Mouse (Mus musculus): ENCODE results near the gene Fem1a. TPM values are rescaled to one million over a fixed set of nuclear protein-coding genes. Genes with fewer than 3 reads are reported as not detected.

The Fem1a gene
- polyA plus RNA-seq, 1 experiment from 2014 or later = 18.3 TPM

DNA sequence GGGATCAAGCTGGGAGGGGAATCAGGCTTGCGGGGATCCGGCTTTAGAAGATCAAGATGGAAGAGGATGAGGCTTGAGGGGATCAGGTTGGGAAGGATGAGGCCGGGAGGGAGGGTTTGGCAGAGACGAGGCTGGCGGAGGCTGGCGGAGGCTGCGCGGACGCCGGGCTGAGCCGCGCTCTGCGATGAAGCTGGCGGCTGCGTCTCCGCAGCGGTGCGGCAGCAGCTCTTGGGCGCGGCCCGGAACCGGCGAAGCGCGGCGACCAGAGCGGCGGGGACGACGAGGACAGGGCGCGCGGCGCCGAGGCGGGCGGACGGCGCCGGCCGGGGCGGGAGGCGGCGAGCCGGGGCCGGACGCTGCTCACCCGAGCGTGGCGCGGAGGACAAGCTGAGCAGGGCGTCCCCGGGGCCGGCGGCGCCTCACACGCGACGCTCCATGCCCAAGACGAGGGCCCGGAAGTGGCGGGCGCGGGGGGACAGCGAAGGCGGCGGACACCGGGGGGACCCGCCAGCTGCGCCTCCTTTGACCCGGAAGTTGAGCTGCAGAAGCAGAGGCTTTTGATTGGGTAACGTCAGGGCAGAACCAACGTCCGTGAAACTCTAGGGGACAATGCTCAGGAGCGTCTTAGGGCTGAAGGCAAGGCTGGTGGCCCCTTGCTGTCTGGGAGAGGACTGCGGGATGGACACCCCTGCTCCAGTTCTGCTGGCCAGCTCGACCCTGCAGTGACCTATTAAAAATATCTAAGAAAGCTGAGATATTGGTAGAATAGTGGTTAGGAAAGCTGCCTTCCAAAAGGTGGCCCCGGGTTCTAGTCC lies 38.0 kb upstream of the Fem1a start, which contains the start of gene Dpp9:
Gene Dpp9, minus strand, starts transcription at position 529 of the 815 bp plus-strand sequence.
- under 1% methylated on average over 66 of the region's 78 CpGs for WGBS
- H3K36me3 ChIP-seq (ENCODE audit: control insufficient read depth, insufficient read depth, low read length) = no peaks in the 10 kb centered on the region
- peak; percentile 100 for ATAC-seq (ENCODE audit: insufficient read depth, low FRiP score, low TSS enrichment)
- peaks cover 12% of the 10 kb centered on the region for H3K4me1 ChIP-seq (ENCODE audit: control insufficient read depth, insufficient read depth, low read length)
- peak within 1 kb of the TSS; percentile 71 for H3K4me2 ChIP-seq (ENCODE audit: low read depth)
- H3K9ac ChIP-seq (ENCODE audit: low read length) = peak within 1 kb of the TSS; percentile 89
- no peaks in the 10 kb centered on the region for H3K27me3 ChIP-seq (ENCODE audit: control insufficient read depth, insufficient read depth, low read length)
- peak; percentile 91 for DNase-seq (ENCODE audit: low spot score)
- H3K9me3 ChIP-seq (ENCODE audit: control insufficient read depth, low read length) = no peaks in the 10 kb centered on the region
- peak within 1 kb of the TSS; percentile 75 for H3K27ac ChIP-seq (ENCODE audit: low read depth, low read length)
- peak within 1 kb of the TSS; percentile 93 for H3K4me3 ChIP-seq (ENCODE audit: low read depth, low read length)

GRCm38 (mm10) chr17:56219251-56219650 lies 37.4 kb upstream of the Fem1a start:
- peak overlapping the region; percentile 71 for H3K4me2 ChIP-seq (ENCODE audit: low read depth)
- WGBS = 48% methylated on average over 12 of the region's 12 CpGs
- peak overlapping the region; percentile 93 for H3K4me3 ChIP-seq (ENCODE audit: low read depth, low read length)
- H3K27ac ChIP-seq (ENCODE audit: low read depth, low read length) = peak overlapping the region; percentile 39; the same call in 1 of the 2 replicates
- H3K9me3 ChIP-seq (ENCODE audit: control insufficient read depth, low read length) = no peaks in the 10 kb centered on the region
- no peaks in the 10 kb centered on the region for H3K27me3 ChIP-seq (ENCODE audit: control insufficient read depth, insufficient read depth, low read length)
- ATAC-seq (ENCODE audit: insufficient read depth, low FRiP score, low TSS enrichment) = peak; percentile 38; the same call in 1 of the 2 replicates
- H3K9ac ChIP-seq (ENCODE audit: low read length) = peak overlapping the region; percentile 89
- H3K36me3 ChIP-seq (ENCODE audit: control insufficient read depth, insufficient read depth, low read length) = no peaks in the 10 kb centered on the region
- H3K4me1 ChIP-seq (ENCODE audit: control insufficient read depth, insufficient read depth, low read length) = peaks cover 12% of the 10 kb centered on the region
- no peak for DNase-seq (ENCODE audit: low spot score)

DNA sequence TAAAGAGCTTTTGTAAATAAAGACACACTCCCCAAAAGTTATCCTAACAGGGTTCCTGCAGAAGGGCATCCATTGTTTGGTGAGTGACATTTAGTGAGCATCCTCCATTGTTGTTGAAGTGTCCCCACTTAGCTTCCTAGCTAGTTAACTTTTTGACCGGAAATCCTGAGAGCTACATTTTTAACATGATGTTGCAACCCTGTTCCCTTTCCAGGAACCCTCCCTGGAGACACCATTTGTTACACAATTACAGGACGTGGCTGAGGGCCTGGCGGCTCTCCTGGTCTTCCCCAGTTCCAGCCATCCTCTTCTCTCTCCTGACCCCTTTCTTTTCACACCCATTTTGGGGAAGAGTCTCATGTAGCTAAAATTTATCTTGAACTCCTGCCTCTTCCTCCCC lies 36.8 kb upstream of the Fem1a start:
- DNase-seq (ENCODE audit: low spot score) (no peak), ATAC-seq (ENCODE audit: insufficient read depth, low FRiP score, low TSS enrichment) (no peak)
- no peaks in the 10 kb centered on the region for H3K36me3 ChIP-seq (ENCODE audit: control insufficient read depth, insufficient read depth, low read length)
- H3K9ac ChIP-seq (ENCODE audit: low read length) = no peak overlapping the region
- peaks cover 12% of the 10 kb centered on the region for H3K4me1 ChIP-seq (ENCODE audit: control insufficient read depth, insufficient read depth, low read length)
- no peaks in the 10 kb centered on the region for H3K9me3 ChIP-seq (ENCODE audit: control insufficient read depth, low read length)
- H3K27me3 ChIP-seq (ENCODE audit: control insufficient read depth, insufficient read depth, low read length) = no peaks in the 10 kb centered on the region
- H3K4me3 ChIP-seq (ENCODE audit: low read depth, low read length) = no peak overlapping the region
- 63% methylated on average over 3 of the region's 3 CpGs for WGBS
- H3K27ac ChIP-seq (ENCODE audit: low read depth, low read length) = no peak overlapping the region
- H3K4me2 ChIP-seq (ENCODE audit: low read depth) = no peak overlapping the region

DNA sequence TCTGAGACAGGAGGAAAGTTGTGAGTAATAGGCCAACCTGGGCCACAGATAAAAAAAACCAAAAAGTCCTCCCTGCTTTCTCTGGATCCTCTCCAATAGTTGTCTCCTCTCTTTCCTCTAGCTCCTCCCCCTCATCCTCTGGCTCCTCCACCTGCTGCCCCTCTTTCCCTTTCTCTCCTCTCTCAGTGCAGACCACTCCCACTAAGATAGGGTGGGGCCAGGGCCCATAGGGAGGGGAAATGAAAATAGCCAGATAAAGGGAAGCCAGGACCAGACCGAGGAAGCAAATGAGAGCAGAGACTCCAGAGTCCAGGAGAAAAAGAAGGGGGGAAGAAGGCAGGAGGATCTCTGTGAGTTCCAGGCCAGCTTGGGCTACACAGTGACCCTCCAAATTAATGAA lies 31.7 kb upstream of the Fem1a start:
- H3K27ac ChIP-seq (ENCODE audit: low read depth, low read length) = no peak overlapping the region
- no peak overlapping the region for H3K4me2 ChIP-seq (ENCODE audit: low read depth)
- no peak for ATAC-seq (ENCODE audit: insufficient read depth, low FRiP score, low TSS enrichment)
- 41% methylated on average over 1 of the region's 1 CpGs for WGBS
- no peak for DNase-seq (ENCODE audit: low spot score)
- no peak overlapping the region for H3K4me3 ChIP-seq (ENCODE audit: low read depth, low read length)
- H3K9me3 ChIP-seq (ENCODE audit: control insufficient read depth, low read length) = no peaks in the 10 kb centered on the region
- H3K36me3 ChIP-seq (ENCODE audit: control insufficient read depth, insufficient read depth, low read length) = no peaks in the 10 kb centered on the region
- no peaks in the 10 kb centered on the region for H3K4me1 ChIP-seq (ENCODE audit: control insufficient read depth, insufficient read depth, low read length)
- no peak overlapping the region for H3K9ac ChIP-seq (ENCODE audit: low read length)
- H3K27me3 ChIP-seq (ENCODE audit: control insufficient read depth, insufficient read depth, low read length) = no peaks in the 10 kb centered on the region

- Histone ChIP-seq H3K27ac (ENCODE audit: low read depth, low read length) (no peak overlapping the region), H3K27me3 (ENCODE audit: control insufficient read depth, insufficient read depth, low read length) (no peaks in the 10 kb centered on the region), H3K9me3 (ENCODE audit: control insufficient read depth, low read length) (no peaks in the 10 kb centered on the region), H3K4me3 (ENCODE audit: low read depth, low read length) (no peak overlapping the region), H3K4me2 (ENCODE audit: low read depth) (no peak overlapping the region), H3K4me1 (ENCODE audit: control insufficient read depth, insufficient read depth, low read length) (no peaks in the 10 kb centered on the region), H3K9ac (ENCODE audit: low read length) (no peak overlapping the region), H3K36me3 (ENCODE audit: control insufficient read depth, insufficient read depth, low read length) (no peaks in the 10 kb centered on the region)
- no peak for ATAC-seq (ENCODE audit: insufficient read depth, low FRiP score, low TSS enrichment)
- 73% methylated on average over 3 of the region's 3 CpGs for WGBS
- no peak for DNase-seq (ENCODE audit: low spot score)
Measured at GRCm38 (mm10) chr17:56226566-56226965, 30.0 kb upstream of the Fem1a start.

DNA sequence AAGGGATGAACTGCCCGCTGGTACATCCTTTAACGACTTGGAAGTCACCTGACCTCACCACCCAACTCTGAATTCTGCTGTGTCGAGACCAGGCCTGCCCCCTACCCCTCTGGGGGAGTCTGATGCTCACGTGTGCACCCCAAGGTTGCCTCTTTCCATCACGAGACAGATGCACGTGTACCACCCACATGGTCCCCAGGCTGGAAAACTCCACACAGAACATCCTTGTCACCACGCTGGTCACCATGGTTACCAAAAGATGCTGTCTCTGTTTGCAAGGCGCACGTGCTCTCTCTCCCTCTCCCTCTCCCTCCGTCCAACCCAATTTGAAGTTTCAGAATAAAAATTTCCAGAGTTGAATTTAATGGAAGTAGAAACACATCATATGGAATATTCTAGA lies 26.7 kb upstream of the Fem1a start:
- Histone ChIP-seq H3K36me3 (ENCODE audit: control insufficient read depth, insufficient read depth, low read length) (no peaks in the 10 kb centered on the region), H3K4me3 (ENCODE audit: low read depth, low read length) (no peak overlapping the region), H3K4me1 (ENCODE audit: control insufficient read depth, insufficient read depth, low read length) (peaks cover 4% of the 10 kb centered on the region; the same call in 1 of the 2 replicates), H3K27ac (ENCODE audit: low read depth, low read length) (no peak overlapping the region), H3K9me3 (ENCODE audit: control insufficient read depth, low read length) (no peaks in the 10 kb centered on the region), H3K27me3 (ENCODE audit: control insufficient read depth, insufficient read depth, low read length) (no peaks in the 10 kb centered on the region), H3K4me2 (ENCODE audit: low read depth) (no peak overlapping the region), H3K9ac (ENCODE audit: low read length) (no peak overlapping the region)
- 70% methylated on average over 10 of the region's 10 CpGs for WGBS
- no peak for ATAC-seq (ENCODE audit: insufficient read depth, low FRiP score, low TSS enrichment)
- DNase-seq (ENCODE audit: low spot score) = no peak

DNA sequence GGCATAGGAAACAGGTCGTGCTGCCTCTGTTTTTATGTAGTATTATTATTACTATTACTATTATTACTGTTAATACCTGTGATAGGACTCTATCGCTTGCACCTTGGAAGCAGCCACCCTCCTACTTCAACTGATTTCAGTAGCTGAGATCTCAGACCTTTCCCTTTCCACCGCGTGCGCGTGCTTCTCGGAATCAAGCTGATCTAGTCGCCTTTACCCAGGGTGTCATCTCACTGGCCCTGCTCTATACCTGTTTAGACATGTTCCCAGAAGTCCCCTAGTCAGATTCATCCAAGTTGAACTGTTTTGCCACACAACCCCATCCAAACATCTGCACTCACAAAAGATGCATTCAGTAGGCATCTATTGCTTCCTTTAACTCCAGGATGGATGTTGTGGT lies 23.2 kb upstream of the Fem1a start:
- no peak overlapping the region for H3K4me2 ChIP-seq (ENCODE audit: low read depth)
- H3K27me3 ChIP-seq (ENCODE audit: control insufficient read depth, insufficient read depth, low read length) = no peaks in the 10 kb centered on the region
- DNase-seq (ENCODE audit: low spot score) = no peak
- H3K4me1 ChIP-seq (ENCODE audit: control insufficient read depth, insufficient read depth, low read length) = peaks cover 4% of the 10 kb centered on the region; the same call in 1 of the 2 replicates
- H3K9ac ChIP-seq (ENCODE audit: low read length) = no peak overlapping the region
- no peaks in the 10 kb centered on the region for H3K9me3 ChIP-seq (ENCODE audit: control insufficient read depth, low read length)
- 53% methylated on average over 8 of the region's 8 CpGs for WGBS
- H3K4me3 ChIP-seq (ENCODE audit: low read depth, low read length) = no peak overlapping the region
- peak; percentile 22; the same call in 1 of the 2 replicates for ATAC-seq (ENCODE audit: insufficient read depth, low FRiP score, low TSS enrichment)
- no peaks in the 10 kb centered on the region for H3K36me3 ChIP-seq (ENCODE audit: control insufficient read depth, insufficient read depth, low read length)
- H3K27ac ChIP-seq (ENCODE audit: low read depth, low read length) = no peak overlapping the region

DNA sequence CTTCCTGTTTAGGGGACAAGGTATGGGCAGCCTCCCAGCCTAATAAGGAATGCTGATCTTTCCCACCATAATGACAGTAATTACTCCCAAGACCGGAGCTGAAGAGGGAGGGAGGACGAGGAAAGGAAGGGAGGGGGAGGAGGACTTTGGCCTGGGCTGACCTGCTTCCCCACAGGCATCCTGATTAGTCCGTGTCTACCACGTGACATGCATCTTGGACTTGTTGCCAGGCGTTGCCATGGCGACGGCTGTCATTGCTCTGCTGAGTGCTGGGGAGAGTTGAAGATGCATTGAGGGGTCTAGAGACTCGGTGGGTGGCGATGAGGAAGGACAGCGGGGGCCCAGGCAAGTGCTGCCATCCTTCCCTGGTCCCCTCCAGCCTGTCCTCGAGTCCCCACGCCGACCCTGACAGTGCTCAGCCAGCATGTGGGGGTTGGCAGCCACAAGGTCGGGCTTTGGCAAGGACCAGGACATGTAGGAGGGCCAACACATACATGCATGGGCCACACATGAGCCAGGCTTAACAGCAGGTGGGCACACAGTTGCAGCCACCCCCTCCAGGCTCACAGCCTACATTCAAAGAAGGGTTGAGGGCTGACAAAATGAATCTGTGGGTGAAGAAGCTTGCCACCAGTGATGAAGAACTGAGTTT lies 22.7 kb upstream of the Fem1a start:
- H3K4me3 ChIP-seq (ENCODE audit: low read depth, low read length) = no peak overlapping the region
- no peak overlapping the region for H3K27ac ChIP-seq (ENCODE audit: low read depth, low read length)
- no peaks in the 10 kb centered on the region for H3K27me3 ChIP-seq (ENCODE audit: control insufficient read depth, insufficient read depth, low read length)
- no peak overlapping the region for H3K4me2 ChIP-seq (ENCODE audit: low read depth)
- H3K9ac ChIP-seq (ENCODE audit: low read length) = no peak overlapping the region
- no peaks in the 10 kb centered on the region for H3K9me3 ChIP-seq (ENCODE audit: control insufficient read depth, low read length)
- DNase-seq (ENCODE audit: low spot score) = peak; percentile 83
- H3K36me3 ChIP-seq (ENCODE audit: control insufficient read depth, insufficient read depth, low read length) = no peaks in the 10 kb centered on the region
- peaks cover 4% of the 10 kb centered on the region; the same call in 1 of the 2 replicates for H3K4me1 ChIP-seq (ENCODE audit: control insufficient read depth, insufficient read depth, low read length)
- 2% methylated on average over 14 of the region's 14 CpGs for WGBS
- ATAC-seq (ENCODE audit: insufficient read depth, low FRiP score, low TSS enrichment) = peak; percentile 93

All from neural tube, embryonic 11.5 days (tissue).